Mouse (Mus musculus) small intestine, adult 2 months (tissue): Measurements from ENCODE around the gene Hcrtr1. TPM values are rescaled to one million over a fixed set of nuclear protein-coding genes. Genes with fewer than 3 reads are reported as not detected.

Source experiments
- H3K27ac ChIP-seq: fragments of 200-500 bp; 2 replicates; pipeline ENCODE4 v1.5.1; 2012; ENCODE audit warnings: low read depth, low read length, control low read depth, inconsistent platforms; ENCODE audit not compliant: insufficient read depth
- H3K27me3 ChIP-seq: fragments of 200-500 bp; 2 replicates; pipeline ENCODE4 v1.6.1; 2012; ENCODE audit warnings: mild to moderate bottlenecking, moderate library complexity, low read length, inconsistent platforms; ENCODE audit not compliant: control insufficient read depth, insufficient read depth
- H3K36me3 ChIP-seq: fragments of 200-500 bp; 2 replicates; pipeline ENCODE4 v1.6.1; 2012; ENCODE audit warnings: mild to moderate bottlenecking, low read length, control low read depth, inconsistent platforms; ENCODE audit not compliant: control insufficient read depth, insufficient read depth
- H3K4me1 ChIP-seq: fragments of 200-500 bp; 2 replicates; pipeline ENCODE4 v1.6.1; 2012; ENCODE audit warnings: low read length, inconsistent platforms, mixed read lengths; ENCODE audit not compliant: control insufficient read depth, insufficient read depth, insufficient read length
- H3K4me3 ChIP-seq: fragments of 200-500 bp; 2 replicates; pipeline ENCODE4 v1.5.1; 2012; ENCODE audit warnings: low read depth, mild to moderate bottlenecking, control low read depth, inconsistent platforms, low read length, moderate library complexity
- CTCF ChIP-seq: fragments of 200-500 bp; IDR thresholded peaks from 2 replicates; pipeline ENCODE4 v1.5.1; 2012; ENCODE audit warnings: low read depth, mild to moderate bottlenecking, control low read depth, inconsistent platforms, low read length, moderate library complexity, mixed read lengths; ENCODE audit not compliant: insufficient replicate concordance, insufficient read length; ENCODE audit errors: extremely low read depth
- POLR2A ChIP-seq: fragments of 200-500 bp; IDR thresholded peaks from 2 replicates; pipeline ENCODE4 v1.6.1; 2012; ENCODE audit warnings: low read depth, mild to moderate bottlenecking, control low read depth, inconsistent platforms, low read length, moderate library complexity
- WGBS: fragments of 180-500 bp; shearing (Covaris S2); methylation state at CpG from one replicate; pipeline ENCODE4 v1.1.7; 2018; 5-methylcytosine and 5-hydroxymethylcytosine counted together
- polyA plus RNA-seq: library from polyadenylated mRNA; depleted of rRNA; stranded (reverse); fragments of >200 nt; gene quantifications from 2 replicates; pipeline ENCODE4 v1.2.3, GENCODE M21; 2012

The Hcrtr1 gene
- polyA plus RNA-seq, 1 experiment, result 3.8 TPM

DNA sequence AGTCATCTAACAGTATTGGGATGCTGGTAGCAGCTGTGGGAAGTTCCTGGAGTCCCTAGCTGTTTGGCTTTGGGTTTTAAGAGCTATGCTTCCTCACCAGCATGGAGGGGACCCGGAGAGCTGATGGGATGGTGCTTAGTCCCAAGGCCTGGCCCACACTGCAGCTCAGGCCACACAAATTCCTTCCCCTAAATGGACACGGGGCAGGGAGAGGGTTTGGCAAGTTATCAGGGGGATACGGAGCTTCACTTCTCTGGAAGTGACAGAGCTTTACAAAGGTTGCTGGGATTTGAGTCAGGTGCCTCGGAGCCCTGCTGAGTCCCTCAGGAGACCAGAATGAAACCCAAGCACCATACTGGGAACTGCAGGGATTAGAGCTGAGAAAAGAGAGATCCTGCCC is 22.2 kb upstream of the Hcrtr1 start:
- peaks cover 10% of the 10 kb centered on the region for H3K36me3 ChIP-seq
- H3K4me3 ChIP-seq, result no peak overlapping the region
- H3K27ac ChIP-seq, result peak overlapping the region; percentile 38; the same call in 1 of the 2 replicates
- WGBS, result 63% methylated on average over 4 of the region's 4 CpGs
- TF ChIP-seq CTCF (no peak), POLR2A (no peak)
- peaks cover 2% of the 10 kb centered on the region for H3K4me1 ChIP-seq
- no peaks in the 10 kb centered on the region for H3K27me3 ChIP-seq

DNA sequence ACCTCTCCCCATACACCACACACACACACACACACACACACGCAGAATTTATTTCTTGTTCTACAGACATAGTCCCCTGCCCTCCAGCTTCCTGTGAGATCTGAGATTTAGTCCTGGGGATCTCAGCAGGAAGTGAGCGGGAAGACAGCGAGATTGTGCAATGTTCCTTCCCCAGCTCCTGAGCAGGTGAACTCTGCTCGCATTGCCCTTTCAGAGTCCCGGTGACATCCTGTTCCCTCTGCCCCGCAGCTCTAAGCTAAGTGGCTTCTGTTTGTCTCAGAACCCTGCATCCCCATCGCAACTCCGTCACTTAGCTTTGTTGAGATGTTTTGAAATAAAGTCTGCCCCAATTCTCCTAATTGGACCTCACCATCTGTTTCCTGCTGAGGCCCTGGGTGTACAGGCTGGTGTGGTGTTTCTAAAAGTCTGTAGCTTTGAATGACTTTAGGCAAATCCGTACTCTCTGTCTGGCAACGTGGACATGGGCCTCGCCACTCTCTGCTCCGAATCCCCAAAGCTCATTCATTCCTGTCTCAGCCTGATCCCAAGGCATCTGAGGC is 17.7 kb upstream of the Hcrtr1 start:
- no peaks in the 10 kb centered on the region for H3K36me3 ChIP-seq
- no peak overlapping the region for H3K4me3 ChIP-seq
- no peak overlapping the region for H3K27ac ChIP-seq
- peaks cover 2% of the 10 kb centered on the region; the same call in 1 of the 2 replicates for H3K4me1 ChIP-seq
- WGBS, result 38% methylated on average over 12 of the region's 12 CpGs
- TF ChIP-seq CTCF, result no peak
- TF ChIP-seq POLR2A, result no peak
- peaks cover 4% of the 10 kb centered on the region; the same call in 1 of the 2 replicates for H3K27me3 ChIP-seq

DNA sequence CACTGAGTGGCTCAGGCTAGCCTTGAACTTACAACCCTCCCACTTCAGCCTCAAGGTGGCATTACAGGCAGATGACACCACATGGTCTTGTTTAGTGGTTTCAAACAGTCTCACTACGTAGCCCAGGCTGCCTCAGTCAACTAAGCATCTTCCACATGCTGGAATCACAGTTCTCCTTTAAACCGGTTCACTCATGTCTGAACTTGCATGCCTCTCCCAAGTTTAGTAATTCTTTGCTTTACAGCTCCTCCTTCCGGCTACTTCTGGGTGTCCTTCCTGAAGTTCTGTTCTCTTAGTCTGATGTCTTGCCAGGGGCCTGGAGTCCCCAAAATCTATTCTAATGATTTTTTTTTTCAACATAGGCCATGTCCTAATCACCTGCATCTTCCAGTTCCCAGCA is 15.1 kb upstream of the Hcrtr1 start:
- peaks cover 4% of the 10 kb centered on the region; the same call in 1 of the 2 replicates for H3K27me3 ChIP-seq
- H3K36me3 ChIP-seq, result no peaks in the 10 kb centered on the region
- peaks cover 2% of the 10 kb centered on the region; the same call in 1 of the 2 replicates for H3K4me1 ChIP-seq
- H3K4me3 ChIP-seq, result no peak overlapping the region
- TF ChIP-seq CTCF (no peak), POLR2A (no peak)
- H3K27ac ChIP-seq, result no peak overlapping the region
- WGBS, result 72% methylated on average over 3 of the region's 3 CpGs

DNA sequence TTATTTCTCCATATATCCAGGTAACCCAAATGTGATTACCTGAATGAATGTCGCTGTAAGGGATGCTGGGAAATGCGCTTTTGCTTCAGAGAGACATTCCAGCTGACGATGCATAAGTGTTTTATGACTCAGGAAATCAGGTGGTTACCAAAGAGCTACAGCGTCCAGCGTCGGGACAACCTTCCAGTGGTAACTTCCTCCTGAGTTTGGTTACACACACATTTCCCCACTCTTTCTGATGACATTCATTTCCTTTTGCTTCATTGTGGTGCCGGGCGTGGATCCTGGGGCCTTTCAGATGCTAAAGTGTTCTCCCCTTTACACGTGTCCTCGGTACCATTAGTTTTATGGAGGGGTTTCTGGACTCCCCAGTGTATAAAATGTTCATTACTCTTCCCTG is 9.2 kb upstream of the Hcrtr1 start:
- Histone ChIP-seq H3K4me3 (no peak overlapping the region), H3K36me3 (no peaks in the 10 kb centered on the region), H3K27me3 (peaks cover 4% of the 10 kb centered on the region; the same call in 1 of the 2 replicates), H3K27ac (no peak overlapping the region), H3K4me1 (no peaks in the 10 kb centered on the region)
- 33% methylated on average over 10 of the region's 10 CpGs for WGBS
- TF ChIP-seq POLR2A (no peak), CTCF (no peak)

DNA sequence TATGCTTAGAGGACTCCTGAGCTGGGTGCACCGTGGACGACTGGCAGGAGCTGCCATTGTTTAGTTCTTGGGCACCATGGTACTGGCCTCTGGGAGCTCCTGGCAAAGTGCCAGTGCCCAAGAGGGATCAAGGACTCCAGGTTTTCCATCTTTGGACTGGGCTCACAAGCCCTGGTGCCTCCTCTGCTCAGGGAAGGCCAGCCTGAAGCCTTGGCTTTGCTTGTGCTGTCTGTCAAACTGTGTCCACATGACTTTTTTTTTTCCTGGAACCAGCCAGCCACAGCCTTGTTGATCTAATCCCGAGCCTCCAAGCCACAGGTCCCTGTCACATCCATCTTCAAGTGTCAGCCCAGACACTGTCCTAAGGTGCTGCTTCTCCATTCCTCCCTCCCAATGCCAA is 2.6 kb upstream of the Hcrtr1 start:
- Histone ChIP-seq H3K27ac (no peak overlapping the region), H3K27me3 (peaks cover 16% of the 10 kb centered on the region), H3K4me3 (no peak overlapping the region), H3K4me1 (peaks cover 9% of the 10 kb centered on the region), H3K36me3 (no peaks in the 10 kb centered on the region)
- 65% methylated on average over 3 of the region's 3 CpGs for WGBS
- no peak for TF ChIP-seq CTCF
- no peak for TF ChIP-seq POLR2A

DNA sequence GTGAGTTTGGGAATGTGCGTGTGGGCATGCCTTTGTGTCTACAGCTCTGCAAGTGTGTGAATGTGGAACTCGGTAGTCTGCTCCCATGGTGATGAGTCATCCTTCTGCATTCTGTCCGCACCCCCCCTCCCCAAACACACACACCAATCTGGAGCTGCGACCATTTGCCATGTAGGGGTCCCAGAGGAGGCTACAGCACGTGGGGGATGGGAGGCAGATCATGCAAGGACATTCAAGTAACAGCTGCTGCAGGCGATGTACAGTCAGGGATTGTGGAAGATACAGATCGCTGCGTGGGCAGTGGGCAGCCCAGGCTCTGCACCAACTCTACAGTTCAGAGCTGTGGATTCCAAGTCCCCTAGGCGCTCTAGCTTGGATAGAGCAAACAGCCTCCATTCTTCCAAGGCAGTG is 1.8 kb upstream of the Hcrtr1 start:
- H3K36me3 ChIP-seq, result no peaks in the 10 kb centered on the region
- H3K4me1 ChIP-seq, result peaks cover 9% of the 10 kb centered on the region
- H3K4me3 ChIP-seq, result no peak overlapping the region
- H3K27me3 ChIP-seq, result peaks cover 16% of the 10 kb centered on the region
- H3K27ac ChIP-seq, result no peak overlapping the region
- no peak for TF ChIP-seq CTCF
- TF ChIP-seq POLR2A, result no peak
- 59% methylated on average over 9 of the region's 9 CpGs for WGBS

DNA sequence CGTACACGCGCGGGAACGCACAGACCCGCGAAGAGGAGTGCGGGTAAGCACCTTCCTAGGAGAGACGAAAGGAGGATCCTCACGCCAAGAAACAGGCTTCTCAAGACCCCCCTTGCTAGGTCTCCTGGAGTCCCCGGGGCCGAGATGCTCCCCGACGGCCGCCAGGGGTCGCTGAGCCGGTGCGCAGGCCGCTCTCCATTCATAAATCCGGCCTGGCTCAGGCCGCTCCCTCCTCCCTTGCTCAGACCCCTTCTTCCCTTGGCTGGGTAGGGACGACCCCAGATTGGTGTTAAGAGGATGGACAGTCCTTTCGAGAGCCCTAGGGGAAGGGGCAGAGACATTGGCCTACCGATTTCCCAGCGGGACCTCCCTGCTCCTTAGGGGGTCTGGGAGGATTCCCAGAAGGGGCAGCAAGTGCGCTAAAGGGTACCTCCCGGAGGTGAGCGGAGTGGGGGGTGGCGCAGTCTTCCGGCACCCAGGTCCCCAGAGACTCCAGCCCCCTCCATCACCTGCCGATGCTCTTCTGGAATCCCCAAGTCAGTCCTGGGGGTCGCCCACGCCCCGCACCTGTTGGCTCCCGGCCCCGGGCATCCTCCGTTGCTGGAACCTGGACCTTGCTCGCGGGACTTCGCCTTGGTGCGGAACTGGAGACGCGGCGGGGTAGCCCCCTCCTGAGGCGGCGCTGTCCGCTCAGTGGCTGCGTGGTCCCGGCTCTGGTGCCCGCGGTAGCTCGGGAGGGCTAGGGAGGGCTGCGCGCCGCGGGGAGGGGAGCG is 532 bp downstream of the Hcrtr1 start:
- Histone ChIP-seq H3K27me3 (peaks cover 16% of the 10 kb centered on the region), H3K36me3 (no peaks in the 10 kb centered on the region), H3K27ac (no peak overlapping the region), H3K4me1 (peaks cover 12% of the 10 kb centered on the region), H3K4me3 (peak overlapping the region; percentile 26)
- TF ChIP-seq POLR2A (no peak), CTCF (peak; percentile 84)
- WGBS, result 1% methylated on average over 52 of the region's 57 CpGs
